Mouse (Mus musculus) ES-Bruce4 (cell line): ENCODE data around the gene Card19.

Source experiments
- CTCF ChIP-seq: IDR thresholded peaks from one replicate; pipeline ENCODE4 v1.8.1; 2011; ENCODE audit warnings: low read depth, low read length
- POLR2A ChIP-seq: IDR thresholded peaks from one replicate; pipeline ENCODE4 v1.8.1; 2011; ENCODE audit warnings: low read length; ENCODE audit not compliant: insufficient read depth

- TF ChIP-seq POLR2A (no peak), CTCF (no peak)
Observed at GRCm38 (mm10) chr13:49192156-49192855, 23.5 kb downstream of the Card19 start.
